Mouse (Mus musculus) embryonic fibroblast, embryonic 13.5 days (primary cell): ENCODE data around the gene Ndufs8.

Experiments used
- CTCF ChIP-seq: IDR thresholded peaks from 2 replicates; pipeline ENCODE4 v1.5.1; 2011; ENCODE audit warnings: mild to moderate bottlenecking, control low read depth, low read length, moderate library complexity, borderline replicate concordance; ENCODE audit not compliant: insufficient read depth
- POLR2A ChIP-seq: IDR thresholded peaks from 2 replicates; pipeline ENCODE4 v1.6.1; 2011; ENCODE audit warnings: low read depth, mild to moderate bottlenecking, control low read depth, low read length, moderate library complexity

GRCm38 (mm10) chr19:3902966-3903365 is 9.6 kb downstream of the Ndufs8 start:
- no peak for TF ChIP-seq CTCF
- TF ChIP-seq POLR2A: no peak
